Mouse (Mus musculus): Measurements from ENCODE around the gene Kif27. TPM values are rescaled to one million over a fixed set of nuclear protein-coding genes. Genes with fewer than 3 reads are reported as not detected.
A peak's percentile ranks its signal among the peaks of the same experiment; 100 is the strongest.
"Not testable (repeated sequence)": the region's sequence is repeated elsewhere in the genome, so short reads cannot be mapped to it uniquely, and the experiment has no call there.

Gene Kif27
- polyA plus RNA-seq, 1 experiment, result 2.2 TPM

DNA sequence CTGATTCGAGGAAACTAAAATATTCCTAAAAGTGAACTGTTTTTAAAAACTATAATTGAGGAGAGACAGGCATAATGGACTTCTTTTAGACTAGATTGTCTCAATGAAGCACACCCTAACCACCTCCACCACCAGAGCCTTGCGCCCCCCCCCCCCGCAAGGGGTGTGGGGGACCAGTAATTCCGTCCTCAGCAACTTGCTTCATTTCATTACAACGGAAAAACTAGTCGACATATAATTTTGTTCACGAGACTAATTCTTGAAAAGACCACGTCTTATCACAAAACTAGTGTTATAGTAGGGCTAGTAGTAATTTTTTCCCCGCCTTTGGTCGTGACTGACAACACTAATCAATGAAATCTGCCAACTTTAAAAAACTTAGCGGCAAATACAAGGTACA, 41.7 kb upstream of the Kif27 start:
- H3K36me3 ChIP-seq (ENCODE audit: control insufficient read depth, insufficient read depth, low read length, poor library complexity, severe bottlenecking), result peaks cover 37% of the 10 kb centered on the region
- H3K27me3 ChIP-seq (ENCODE audit: control insufficient read depth, insufficient read depth, low read length, poor library complexity, severe bottlenecking), result no peaks in the 10 kb centered on the region
- H3K4me3 ChIP-seq (ENCODE audit: low read depth, low read length), result peak overlapping the region; percentile 90
- H3K9me3 ChIP-seq (replicated peaks; ENCODE audit: control insufficient read depth, insufficient read depth, low read length, poor library complexity, severe bottlenecking), result no peaks in the 10 kb centered on the region
- peak overlapping the region; percentile 6; the same call in 1 of the 2 replicates for H3K27ac ChIP-seq (ENCODE audit: insufficient read depth, low read length)
- TF ChIP-seq CTCF (IDR thresholded peaks at IDR 0.05; ENCODE audit: low read depth, low read length), result no peak
- TF ChIP-seq EP300 (IDR thresholded peaks at IDR 0.05; ENCODE audit: insufficient read depth, low read depth, low read length), result no peak
- no peak for TF ChIP-seq POLR2A (IDR thresholded peaks at IDR 0.05; ENCODE audit: insufficient read depth, low read length)
- no peaks in the 10 kb centered on the region for H3K4me1 ChIP-seq (ENCODE audit: control insufficient read depth, insufficient read depth, low read length)
- H3K9ac ChIP-seq (ENCODE audit: low read depth, poor library complexity, severe bottlenecking), result peak overlapping the region; percentile 96

DNA sequence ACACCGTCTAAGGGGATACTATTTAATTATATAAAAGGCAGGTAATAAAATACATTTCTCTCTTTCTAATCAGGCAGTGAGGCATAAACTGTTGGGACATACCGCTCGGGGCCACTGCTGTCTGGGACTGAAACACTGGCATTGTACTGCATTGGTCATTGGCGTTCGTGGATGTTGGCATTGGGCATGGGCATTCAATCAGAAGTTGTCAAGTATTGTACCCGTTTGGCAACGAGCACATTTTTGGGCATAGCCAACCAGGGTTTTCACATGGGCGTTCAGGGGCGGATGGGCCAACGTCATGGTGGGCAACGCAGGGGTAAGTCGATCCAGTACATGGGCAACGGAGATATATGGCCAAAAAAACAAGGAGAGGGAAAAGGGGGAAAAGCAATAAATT, 38.7 kb upstream of the Kif27 start:
- Histone ChIP-seq H3K36me3 (ENCODE audit: control insufficient read depth, insufficient read depth, low read length, poor library complexity, severe bottlenecking) (peaks cover 65% of the 10 kb centered on the region), H3K4me3 (ENCODE audit: low read depth, low read length) (no peak overlapping the region), H3K9ac (ENCODE audit: low read depth, poor library complexity, severe bottlenecking) (no peak overlapping the region), H3K4me1 (ENCODE audit: control insufficient read depth, insufficient read depth, low read length) (no peaks in the 10 kb centered on the region), H3K27me3 (ENCODE audit: control insufficient read depth, insufficient read depth, low read length, poor library complexity, severe bottlenecking) (no peaks in the 10 kb centered on the region), H3K27ac (ENCODE audit: insufficient read depth, low read length) (no peak overlapping the region), H3K9me3 (replicated peaks; ENCODE audit: control insufficient read depth, insufficient read depth, low read length, poor library complexity, severe bottlenecking) (no peaks in the 10 kb centered on the region)
- TF ChIP-seq CTCF (IDR thresholded peaks at IDR 0.05; ENCODE audit: low read depth, low read length) (no peak), POLR2A (IDR thresholded peaks at IDR 0.05; ENCODE audit: insufficient read depth, low read length) (no peak), EP300 (IDR thresholded peaks at IDR 0.05; ENCODE audit: insufficient read depth, low read depth, low read length) (no peak)

DNA sequence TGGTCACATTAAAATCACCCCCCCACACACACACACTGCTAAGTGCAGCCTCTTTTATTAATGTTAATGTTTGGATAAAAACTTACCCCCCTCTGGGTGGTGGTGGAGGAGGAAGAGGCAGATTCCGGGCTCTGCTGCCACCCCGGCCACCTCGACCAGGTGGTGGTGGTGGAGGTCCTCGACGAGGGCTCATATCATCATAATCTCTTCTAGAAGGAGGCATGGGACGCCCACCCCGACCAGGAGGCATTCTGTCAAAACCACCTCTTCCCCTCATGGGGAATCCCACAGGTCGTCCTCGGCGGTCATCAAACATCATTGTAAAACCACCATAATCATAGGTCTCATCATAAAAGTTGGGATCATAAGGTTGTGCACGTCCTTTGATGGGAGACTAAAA, 35.5 kb upstream of the Kif27 start:
- H3K9me3 ChIP-seq (replicated peaks; ENCODE audit: control insufficient read depth, insufficient read depth, low read length, poor library complexity, severe bottlenecking); H3K9ac ChIP-seq (ENCODE audit: low read depth, poor library complexity, severe bottlenecking); H3K4me3 ChIP-seq (ENCODE audit: low read depth, low read length); H3K27me3 ChIP-seq (ENCODE audit: control insufficient read depth, insufficient read depth, low read length, poor library complexity, severe bottlenecking); H3K4me1 ChIP-seq (ENCODE audit: control insufficient read depth, insufficient read depth, low read length); H3K27ac ChIP-seq (ENCODE audit: insufficient read depth, low read length): not testable (repeated sequence)
- H3K36me3 ChIP-seq (ENCODE audit: control insufficient read depth, insufficient read depth, low read length, poor library complexity, severe bottlenecking), result peaks cover 79% of the 10 kb centered on the region

DNA sequence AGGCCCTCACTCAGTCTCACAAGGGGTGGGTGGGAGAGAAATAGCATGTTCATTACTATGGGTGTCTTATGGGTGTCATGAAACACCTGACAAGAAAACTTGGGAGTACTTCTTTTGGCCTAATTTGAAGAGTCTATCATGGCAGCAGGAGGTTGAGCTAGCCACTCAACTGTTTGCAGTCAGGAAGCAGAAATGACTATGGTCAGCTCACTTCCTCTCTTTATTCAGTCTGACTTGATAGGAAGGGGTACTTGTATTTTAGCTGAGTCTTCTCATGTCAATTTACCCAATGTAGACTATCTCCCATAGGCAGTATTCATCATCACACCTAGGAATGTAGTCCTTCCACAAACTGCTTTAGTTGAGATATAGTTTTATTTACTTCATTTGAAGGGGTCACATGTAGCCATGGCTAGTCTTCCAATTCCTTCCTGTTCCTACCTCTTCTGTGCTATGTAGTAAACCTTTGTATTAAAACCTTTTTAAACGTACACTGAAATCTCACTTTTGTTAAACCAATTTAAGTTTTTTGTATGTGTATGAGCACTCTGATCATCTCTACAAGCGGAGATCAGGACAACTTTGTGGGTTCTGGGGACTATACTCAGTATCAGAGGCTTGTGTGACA, 30.5 kb upstream of the Kif27 start:
- Histone ChIP-seq H3K4me3 (ENCODE audit: low read depth, low read length) (no peak overlapping the region), H3K36me3 (ENCODE audit: control insufficient read depth, insufficient read depth, low read length, poor library complexity, severe bottlenecking) (peaks cover 35% of the 10 kb centered on the region), H3K27ac (ENCODE audit: insufficient read depth, low read length) (no peak overlapping the region), H3K27me3 (ENCODE audit: control insufficient read depth, insufficient read depth, low read length, poor library complexity, severe bottlenecking) (no peaks in the 10 kb centered on the region), H3K9me3 (replicated peaks; ENCODE audit: control insufficient read depth, insufficient read depth, low read length, poor library complexity, severe bottlenecking) (no peaks in the 10 kb centered on the region), H3K9ac (ENCODE audit: low read depth, poor library complexity, severe bottlenecking) (no peak overlapping the region), H3K4me1 (ENCODE audit: control insufficient read depth, insufficient read depth, low read length) (no peaks in the 10 kb centered on the region)
- TF ChIP-seq CTCF (IDR thresholded peaks at IDR 0.05; ENCODE audit: low read depth, low read length) (no peak), EP300 (IDR thresholded peaks at IDR 0.05; ENCODE audit: insufficient read depth, low read depth, low read length) (no peak), POLR2A (IDR thresholded peaks at IDR 0.05; ENCODE audit: insufficient read depth, low read length) (no peak)

DNA sequence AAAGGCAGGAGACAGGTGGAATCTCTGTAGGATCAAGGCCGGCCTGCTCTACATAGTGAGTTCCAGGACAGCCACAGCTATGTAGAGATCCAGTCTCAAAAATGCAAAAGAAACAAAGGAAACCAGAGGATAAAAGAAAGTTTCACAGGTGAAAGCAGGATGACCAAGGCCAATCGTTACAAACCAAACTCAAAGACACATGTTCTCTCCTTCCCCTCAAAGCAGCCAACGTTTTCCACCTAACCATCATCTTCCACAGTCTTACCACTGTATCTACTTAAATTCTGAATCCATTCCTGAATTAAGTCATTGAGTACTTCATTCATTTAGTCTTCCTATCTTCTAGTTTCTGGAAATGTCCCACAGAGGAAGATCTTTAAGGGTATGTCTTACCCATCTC, 29.5 kb upstream of the Kif27 start:
- Histone ChIP-seq H3K4me1 (ENCODE audit: control insufficient read depth, insufficient read depth, low read length) (no peaks in the 10 kb centered on the region), H3K27me3 (ENCODE audit: control insufficient read depth, insufficient read depth, low read length, poor library complexity, severe bottlenecking) (no peaks in the 10 kb centered on the region), H3K36me3 (ENCODE audit: control insufficient read depth, insufficient read depth, low read length, poor library complexity, severe bottlenecking) (peaks cover 25% of the 10 kb centered on the region), H3K4me3 (ENCODE audit: low read depth, low read length) (no peak overlapping the region), H3K27ac (ENCODE audit: insufficient read depth, low read length) (no peak overlapping the region), H3K9ac (ENCODE audit: low read depth, poor library complexity, severe bottlenecking) (no peak overlapping the region), H3K9me3 (replicated peaks; ENCODE audit: control insufficient read depth, insufficient read depth, low read length, poor library complexity, severe bottlenecking) (no peaks in the 10 kb centered on the region)
- no peak for TF ChIP-seq POLR2A (IDR thresholded peaks at IDR 0.05; ENCODE audit: insufficient read depth, low read length)
- TF ChIP-seq CTCF (IDR thresholded peaks at IDR 0.05; ENCODE audit: low read depth, low read length), result no peak
- TF ChIP-seq EP300 (IDR thresholded peaks at IDR 0.05; ENCODE audit: insufficient read depth, low read depth, low read length), result no peak

DNA sequence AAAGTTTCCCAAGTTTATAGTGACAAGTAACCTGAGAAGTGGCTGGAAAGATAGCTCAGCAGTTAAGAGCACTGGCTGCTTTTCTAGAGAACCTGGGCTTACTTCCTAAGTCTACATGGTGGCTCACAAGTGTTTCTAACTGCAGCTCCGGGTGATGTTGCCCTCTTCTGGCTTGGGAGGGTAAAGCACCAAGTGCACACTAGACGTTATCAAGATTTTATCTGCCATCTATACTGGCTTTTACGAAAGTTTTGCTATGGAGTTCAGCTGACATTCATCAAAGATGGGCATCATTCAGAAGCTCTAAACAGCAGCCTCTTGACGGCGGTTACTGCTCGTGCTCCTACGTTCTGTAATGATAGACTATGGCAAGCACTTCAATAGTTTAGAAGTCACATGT, 29.0 kb upstream of the Kif27 start:
- TF ChIP-seq CTCF (IDR thresholded peaks at IDR 0.05; ENCODE audit: low read depth, low read length), result peak; percentile 54
- no peak for TF ChIP-seq EP300 (IDR thresholded peaks at IDR 0.05; ENCODE audit: insufficient read depth, low read depth, low read length)
- TF ChIP-seq POLR2A (IDR thresholded peaks at IDR 0.05; ENCODE audit: insufficient read depth, low read length), result no peak
- H3K4me3 ChIP-seq (ENCODE audit: low read depth, low read length), result no peak overlapping the region

More for the DNA sequence above, 29.0 kb upstream of the Kif27 start:
- no peaks in the 10 kb centered on the region for H3K4me1 ChIP-seq (ENCODE audit: control insufficient read depth, insufficient read depth, low read length)
- H3K9me3 ChIP-seq (replicated peaks; ENCODE audit: control insufficient read depth, insufficient read depth, low read length, poor library complexity, severe bottlenecking), result no peaks in the 10 kb centered on the region
- no peak overlapping the region for H3K9ac ChIP-seq (ENCODE audit: low read depth, poor library complexity, severe bottlenecking)
- H3K36me3 ChIP-seq (ENCODE audit: control insufficient read depth, insufficient read depth, low read length, poor library complexity, severe bottlenecking), result peaks cover 21% of the 10 kb centered on the region
- no peak overlapping the region for H3K27ac ChIP-seq (ENCODE audit: insufficient read depth, low read length)
- no peaks in the 10 kb centered on the region for H3K27me3 ChIP-seq (ENCODE audit: control insufficient read depth, insufficient read depth, low read length, poor library complexity, severe bottlenecking)
